Mouse (Mus musculus): Measurements from ENCODE around the gene Arfip2. TPM values are rescaled to one million over a fixed set of nuclear protein-coding genes. Genes with fewer than 3 reads are reported as not detected.

Gene Arfip2
- total RNA-seq (2022) = 1 to 10 TPM; 3.3 to 7.9 (median 6.2) TPM

DNA sequence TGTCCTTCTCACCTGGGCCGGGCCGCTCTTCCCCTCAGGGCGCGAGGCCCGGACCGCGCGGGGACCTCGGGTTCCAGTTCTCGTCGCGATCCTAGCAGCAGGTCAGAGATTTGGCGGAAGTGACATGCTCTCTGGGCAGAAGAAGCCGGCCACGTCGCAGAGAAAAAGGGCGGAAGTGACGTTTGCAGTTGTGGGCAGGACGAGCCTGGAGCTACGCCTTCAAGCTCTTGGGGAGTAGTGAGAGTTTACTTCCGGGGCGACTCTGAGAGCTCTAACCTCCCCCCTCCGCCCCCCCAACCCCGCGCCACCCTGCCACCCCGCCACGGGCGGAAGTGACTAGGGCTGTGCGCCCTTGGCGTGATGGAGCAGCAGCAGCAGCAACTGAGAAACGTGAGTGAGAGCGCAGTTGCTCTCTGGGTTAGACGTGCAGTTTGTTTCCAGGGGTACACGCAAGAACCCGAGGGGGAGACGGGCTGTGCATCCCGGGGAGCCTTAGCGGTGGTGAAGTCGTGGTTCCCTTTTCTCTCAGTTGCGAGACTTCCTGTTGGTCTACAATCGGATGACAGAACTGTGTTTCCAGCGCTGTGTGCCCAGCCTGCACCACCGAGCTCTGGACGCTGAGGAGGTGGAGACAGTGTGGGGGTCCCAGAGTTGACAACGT, at the start of gene Arfip2, which contains the start of gene Gm45799:
Gene Arfip2, minus strand, starts transcription at position 184 of the 661 bp plus-strand sequence.
Gene Gm45799, plus strand, starts transcription at position 320 of the 661 bp plus-strand sequence.
- peak; percentile 93 to 96 for DNase-seq (ENCODE audit: low spot score in 2 of 2)

DNA sequence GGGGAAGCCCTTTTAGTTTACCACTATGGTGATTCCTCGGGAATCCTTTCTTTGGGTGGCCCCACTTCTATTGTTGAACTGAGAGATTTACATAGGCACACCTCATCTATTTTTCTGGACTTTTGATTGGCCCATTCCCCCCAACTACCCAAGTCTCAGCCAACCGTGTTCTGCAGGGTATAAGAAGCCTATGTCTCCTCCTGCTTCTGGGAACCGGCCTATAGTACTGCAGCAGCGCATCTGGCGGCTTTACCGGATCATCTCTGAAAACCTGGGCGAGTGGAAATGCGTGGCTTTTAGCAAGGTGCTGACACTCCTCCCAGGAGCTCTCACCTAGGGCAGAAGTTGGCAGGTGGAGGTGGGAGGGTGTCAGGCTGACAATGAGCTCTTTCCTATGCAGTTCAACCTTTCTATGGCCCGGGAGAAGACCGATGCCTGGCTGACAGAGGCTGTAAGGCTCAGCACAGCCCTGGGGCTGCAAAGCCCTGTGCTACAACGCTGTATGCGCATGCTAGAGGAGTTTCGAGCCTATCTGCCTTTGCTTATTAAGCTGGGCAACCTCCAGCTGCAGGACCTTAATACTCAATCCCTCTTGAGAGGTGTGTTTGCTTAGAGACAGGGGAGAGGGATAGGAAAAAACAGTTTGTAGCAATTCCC, 45.5 kb upstream of the Arfip2 start:
- no peak for DNase-seq (ENCODE audit: low spot score in 2 of 2)

DNA sequence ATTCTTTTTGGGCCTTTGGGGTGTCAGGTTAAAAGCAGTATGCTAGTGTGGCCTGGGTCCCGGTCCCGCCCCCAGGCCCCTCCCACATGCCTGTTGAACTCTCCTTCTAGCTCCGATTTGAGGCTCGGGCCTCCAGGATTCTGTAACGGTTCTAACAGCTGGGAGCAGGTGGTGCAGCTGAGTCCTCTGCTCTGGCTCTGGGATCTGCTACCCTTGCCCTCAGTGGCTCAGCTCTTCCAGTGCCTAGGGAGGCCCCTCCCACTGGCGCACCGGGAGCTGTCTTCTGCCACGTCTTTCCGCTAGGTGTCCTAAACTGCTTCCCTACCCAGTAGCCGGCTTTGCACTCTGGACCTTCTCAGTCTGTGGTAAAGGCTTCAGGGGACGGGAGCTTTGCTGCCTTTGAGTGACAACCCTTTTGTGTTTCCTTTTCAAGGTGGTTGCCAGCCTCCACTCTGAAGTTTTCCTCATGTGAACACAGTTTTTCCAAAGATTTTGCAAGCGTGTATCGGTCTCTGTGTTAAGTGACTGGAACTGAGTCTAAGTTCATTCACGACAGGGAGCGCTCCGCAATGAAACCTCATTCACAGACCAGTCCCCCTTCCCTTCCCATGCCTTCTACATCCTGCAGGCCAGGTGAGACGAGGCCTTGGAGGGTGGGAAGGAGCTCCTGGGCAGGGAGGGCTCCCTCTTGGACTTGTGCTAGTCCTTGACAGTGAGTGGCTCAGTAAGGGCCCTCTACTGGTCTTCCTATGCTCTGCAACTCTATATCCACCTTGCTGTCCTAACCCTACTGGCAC, 10.6 kb upstream of the Arfip2 start, which contains the start of gene Dnhd1:
Gene Dnhd1, plus strand, starts transcription at position 189 of the 797 bp plus-strand sequence.
- peak; percentile 79 to 81 for DNase-seq (ENCODE audit: low spot score in 2 of 2)

DNA sequence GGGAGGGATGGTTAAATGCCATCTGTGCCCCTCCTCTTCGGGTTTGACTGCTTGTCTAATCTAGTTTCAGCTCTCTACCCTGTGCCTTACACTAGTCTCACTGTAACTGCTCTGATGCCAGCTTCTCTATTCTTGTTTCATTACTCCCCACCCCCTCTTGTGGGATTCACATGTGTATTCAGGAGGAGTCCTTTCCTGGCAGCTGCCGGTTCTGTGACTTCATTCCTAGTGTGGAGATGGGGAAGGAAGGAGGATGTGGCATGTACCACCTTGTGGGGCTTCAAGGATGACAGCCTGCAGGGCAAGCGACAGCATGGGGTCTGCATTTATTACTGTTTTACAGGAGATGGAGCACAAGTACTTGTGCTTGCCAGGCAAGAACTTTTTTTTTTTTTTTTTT, 1.7 kb upstream of the Arfip2 start:
- DNase-seq (ENCODE audit: low spot score in 2 of 2) = no peak

DNA sequence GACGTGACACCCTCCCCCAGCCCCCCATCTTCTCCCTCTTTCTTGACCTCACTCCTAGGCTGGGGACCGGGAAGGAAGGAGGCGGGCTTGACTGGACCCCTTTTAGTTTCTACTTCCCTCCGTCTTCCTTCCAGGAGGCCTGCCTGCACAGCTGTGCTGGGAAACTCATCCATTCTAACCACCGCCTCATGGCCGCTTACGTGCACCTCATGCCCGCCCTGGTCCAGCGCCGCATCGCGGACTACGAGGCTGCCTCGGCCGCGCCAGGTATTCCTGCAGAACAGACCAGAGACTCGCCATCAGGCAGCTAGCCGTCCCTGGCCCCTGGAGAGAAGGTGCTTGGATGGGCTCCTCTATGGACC, 659 bp upstream of the Arfip2 start:
- no peak for DNase-seq (ENCODE audit: low spot score in 2 of 2)

DNA sequence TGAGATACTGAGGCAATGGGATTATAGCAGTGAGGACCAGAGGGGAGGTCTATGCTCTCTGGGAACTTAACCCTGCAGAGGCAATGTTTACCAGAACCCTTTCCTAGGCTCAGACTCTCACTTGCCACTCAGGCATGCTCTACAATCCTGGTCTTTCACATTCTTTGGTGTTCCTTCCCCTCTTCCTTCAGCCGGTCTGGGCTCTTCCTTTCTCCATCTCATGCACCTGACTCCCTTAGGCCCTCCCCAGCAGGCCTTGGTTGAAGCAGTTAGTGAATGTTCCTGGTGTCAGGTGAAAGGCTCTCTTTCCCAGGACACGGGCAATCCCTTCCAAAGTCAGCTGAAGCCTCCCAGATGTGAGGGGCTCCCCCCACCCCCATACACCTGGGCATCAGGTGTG, 460 bp downstream of the Arfip2 start, which contains the start of gene Timm10b:
Gene Timm10b, plus strand, starts transcription at position 301 of the 400 bp plus-strand sequence.
- no peak for DNase-seq (ENCODE audit: low spot score in 2 of 2)

DNA sequence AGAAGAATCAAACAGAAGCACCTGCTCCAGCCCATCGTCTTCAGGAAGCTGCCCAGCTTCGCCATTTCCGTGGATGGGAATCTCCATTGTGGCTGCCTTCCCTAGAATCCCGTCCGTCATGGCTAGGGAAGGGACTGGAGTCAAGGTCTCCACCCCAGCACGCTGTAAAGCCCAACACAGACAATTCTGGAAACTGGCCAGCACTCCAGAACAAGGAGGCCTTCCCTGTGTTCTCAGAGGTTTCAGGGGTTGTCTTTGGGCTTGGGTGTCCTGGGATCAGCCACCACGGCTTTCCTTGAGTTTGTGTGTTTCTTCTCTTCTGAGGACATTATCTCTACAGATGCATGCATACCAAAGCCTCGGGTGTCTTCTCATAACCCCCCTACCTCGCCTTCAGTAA, 912 bp downstream of the Arfip2 start:
- no peak for DNase-seq (ENCODE audit: low spot score in 2 of 2)

DNA sequence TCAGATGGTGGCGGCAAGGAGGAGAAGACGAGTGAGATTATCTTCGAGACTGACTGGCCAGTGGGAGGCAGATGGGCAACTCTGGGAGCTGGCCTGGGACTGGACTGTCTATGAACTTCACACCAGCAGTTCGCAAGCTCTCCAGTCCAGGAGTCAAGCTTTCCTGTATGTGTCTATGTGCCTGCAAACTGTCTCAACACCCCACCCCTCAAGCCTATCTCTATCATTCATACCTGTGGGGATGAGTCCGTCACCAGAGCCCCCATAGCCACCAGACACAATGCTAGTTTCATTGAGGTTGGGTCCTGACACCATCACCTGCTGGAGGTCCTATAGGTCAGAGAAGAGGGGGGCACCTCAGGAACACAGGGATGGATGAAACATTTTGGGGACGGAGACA, 1.4 kb downstream of the Arfip2 start:
- no peak for DNase-seq (ENCODE audit: low spot score in 2 of 2)

DNA sequence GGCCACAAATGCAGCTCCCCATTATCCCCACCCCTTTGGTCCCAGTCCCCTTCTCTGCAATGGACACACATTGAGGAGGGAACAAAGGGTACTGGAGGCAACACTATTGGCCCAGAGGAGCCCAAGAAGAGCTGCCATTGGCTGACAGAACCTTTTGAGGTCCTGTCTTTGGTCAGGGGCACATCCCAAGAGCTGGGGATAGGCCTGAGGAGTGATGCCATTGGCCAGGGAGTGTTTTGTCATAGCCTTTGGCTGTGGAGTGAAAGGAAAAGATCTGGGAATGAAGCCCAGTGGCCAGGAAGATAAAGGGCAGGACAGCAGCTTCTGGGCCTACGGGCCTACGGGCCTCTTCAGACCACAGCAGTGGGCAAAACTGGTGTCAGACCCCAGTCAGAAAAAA, 4.5 kb downstream of the Arfip2 start:
- no peak for DNase-seq (ENCODE audit: low spot score in 2 of 2)

DNA sequence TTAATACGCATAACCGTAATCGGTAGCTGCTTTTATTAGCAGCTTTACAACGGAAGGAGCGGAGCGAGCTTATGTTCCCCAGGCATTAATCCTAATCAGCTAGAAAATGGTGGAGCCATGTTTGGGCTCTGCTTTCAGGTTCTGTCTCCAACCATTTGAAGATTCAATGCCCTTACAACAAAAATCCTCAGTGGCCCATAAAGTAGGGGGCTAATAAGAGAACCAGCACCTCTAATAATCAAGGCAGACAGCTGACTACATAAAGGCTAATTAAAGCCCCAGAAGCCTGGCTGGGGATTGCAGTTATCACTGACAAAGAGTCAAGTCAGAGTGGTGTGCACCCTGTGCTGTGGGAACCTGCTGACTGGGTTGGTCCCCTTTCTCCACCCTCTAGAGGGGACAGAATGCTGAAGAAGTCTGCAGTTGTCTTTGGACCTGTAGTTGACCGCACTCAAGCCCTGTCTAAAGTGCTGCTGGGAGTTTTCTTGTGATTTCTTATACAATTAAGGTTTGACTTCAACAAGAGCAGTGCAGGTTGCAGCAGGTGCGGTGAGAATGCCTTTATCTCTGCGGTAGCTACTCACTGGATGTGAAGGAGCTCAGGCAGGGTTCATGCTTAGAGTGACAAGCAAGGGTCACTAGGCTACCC, 5.8 kb downstream of the Arfip2 start:
- DNase-seq (ENCODE audit: low spot score in 2 of 2) = no peak

DNA sequence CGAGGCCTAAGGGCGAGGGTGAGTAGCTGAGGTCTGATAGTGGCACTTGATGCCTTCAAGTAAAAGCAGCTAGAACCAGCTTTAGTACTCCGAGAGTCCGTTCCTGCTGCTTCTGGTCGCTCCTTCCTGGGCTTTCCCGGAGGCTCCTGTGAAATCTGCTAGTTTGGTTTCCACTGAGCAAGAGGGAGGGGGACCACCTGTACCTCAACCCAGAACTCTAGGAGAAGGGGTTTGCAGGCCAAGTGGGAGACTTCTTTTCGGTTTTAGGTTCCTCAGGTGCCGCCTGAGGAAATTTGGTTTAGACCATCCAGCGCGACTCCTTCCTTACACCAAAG, 6.4 kb downstream of the Arfip2 start:
- DNase-seq (ENCODE audit: low spot score in 2 of 2) = no peak

DNA sequence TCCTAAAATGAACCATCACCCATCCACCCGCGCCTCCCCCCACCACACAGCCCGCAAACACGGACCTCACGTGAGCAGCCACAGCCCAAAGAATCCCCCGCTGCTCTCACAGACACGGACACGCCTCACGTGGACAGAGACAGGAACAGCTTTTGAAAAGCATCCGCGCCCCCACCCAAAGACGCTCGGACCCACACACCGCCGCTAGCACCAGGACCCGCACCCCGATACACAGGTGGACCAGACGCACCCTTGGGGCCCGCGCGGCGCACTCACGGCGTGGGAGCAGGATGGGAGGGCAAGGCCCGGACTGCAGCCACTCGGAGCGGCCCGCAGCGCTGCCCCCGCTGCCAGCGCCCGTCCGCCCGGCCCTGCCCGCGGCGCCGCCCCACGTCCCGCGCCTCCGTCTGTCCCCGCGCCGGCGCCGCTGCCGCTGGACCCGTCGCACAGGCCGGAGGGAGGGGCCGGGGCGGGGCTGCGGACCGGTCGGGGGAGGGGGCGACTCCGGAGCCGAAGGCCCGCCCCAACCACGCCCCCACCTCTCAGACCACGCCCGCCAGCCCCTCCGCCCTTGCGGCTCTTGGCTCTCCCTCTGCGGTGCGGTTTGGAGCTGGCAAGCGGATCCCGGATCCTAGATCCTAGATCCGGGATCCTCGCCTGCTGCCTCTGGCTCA, 7.0 kb downstream of the Arfip2 start, which contains the start of gene Trim3:
Gene Trim3, minus strand, starts transcription at position 445 of the 674 bp plus-strand sequence.
- DNase-seq (ENCODE audit: low spot score in 2 of 2) = peak; percentile 81 to 88

DNA sequence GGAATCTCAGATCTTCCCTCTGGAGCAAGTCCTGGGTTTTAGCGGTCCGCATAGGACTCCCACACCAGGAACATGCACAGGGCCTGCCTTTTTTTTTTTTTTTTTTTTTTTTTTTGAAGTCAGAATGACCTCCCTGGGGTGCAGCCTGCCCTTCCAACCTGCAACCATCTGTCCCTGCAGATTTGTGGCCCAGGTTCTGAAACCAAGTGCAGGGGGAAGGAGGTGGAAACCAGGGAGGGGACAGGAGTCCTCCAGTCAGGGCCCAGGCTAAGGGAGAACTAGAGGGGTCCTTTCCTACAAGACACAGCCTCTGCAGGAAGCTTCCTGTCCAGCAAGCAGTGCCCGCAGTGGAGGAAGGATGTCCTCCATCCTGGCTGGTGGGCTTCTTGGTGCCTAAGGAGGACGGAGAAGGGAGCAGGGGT, 7.7 kb downstream of the Arfip2 start:
- DNase-seq (ENCODE audit: low spot score in 2 of 2) = no peak

DNA sequence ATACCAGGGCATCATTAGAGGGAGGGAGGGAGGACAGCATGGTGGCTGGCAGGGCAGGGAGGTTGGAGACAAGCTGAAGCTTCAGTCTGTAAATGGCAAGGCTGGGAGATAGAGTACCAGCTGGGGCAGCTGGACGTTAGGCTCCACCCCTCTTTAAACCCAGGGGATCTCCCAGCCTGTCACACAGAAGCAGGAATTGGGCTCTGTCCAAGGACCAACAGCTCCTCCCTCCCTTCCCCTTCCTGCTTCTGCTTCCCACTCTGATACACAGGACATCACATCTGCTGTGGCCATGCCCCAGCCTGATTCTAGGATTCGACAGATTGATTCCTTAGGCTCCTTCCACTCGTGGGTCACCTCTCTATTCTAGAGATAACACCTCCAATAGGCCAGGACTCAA, 11.6 kb downstream of the Arfip2 start:
- DNase-seq (ENCODE audit: low spot score in 2 of 2) = peak; percentile 16 to 42

DNA sequence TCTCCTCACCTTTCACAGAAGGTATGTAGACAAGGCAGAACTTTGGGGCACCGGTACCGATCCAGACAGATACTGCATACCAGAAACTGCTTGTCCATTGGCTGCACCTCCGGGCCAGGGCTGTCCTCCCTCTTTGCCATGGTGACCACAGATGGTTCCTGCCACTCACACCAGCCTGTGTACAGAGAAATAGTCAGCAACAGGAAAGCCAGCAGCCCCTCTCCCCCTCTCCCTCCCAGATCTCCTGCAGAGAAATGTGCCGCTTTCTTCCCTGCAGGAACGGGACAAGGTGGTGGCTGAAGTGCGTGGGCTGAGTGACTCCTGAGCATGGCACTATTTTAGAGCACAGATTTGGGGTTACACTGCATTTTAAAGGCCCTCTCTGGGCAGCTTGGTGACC, 14.8 kb downstream of the Arfip2 start:
- no peak for DNase-seq (ENCODE audit: low spot score in 2 of 2)

DNA sequence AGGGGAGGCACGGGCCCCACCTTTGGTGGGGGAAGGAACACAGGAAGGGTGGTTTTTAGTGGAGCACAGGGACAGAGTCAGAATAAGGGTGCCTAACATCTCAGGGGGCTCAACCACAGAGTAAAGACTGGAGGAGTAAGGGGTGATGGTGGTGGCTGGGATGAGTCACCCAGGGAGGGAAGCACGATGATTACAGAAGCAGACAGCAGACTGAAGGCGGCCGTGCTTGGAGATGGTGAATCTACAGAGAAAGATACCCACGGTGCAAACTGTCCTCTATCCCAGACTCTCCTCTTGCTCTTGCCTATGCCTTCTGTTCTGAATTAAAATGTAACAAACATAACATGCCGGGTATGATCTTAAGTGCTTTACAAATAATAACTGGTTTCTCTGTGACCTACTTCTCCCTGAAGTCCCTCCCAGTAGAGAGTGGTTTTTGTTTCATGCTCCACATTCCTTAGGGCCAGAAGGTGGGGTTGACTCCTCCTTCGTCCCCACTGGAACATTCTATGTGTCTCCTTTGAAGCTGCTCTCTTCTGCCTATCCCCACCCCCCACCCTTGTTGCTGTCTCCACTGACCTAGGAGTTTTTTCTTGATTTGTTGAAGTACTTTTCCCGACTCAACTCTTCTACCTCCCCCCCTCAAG, 18.4 kb downstream of the Arfip2 start:
- DNase-seq (ENCODE audit: low spot score in 2 of 2) = no peak

DNA sequence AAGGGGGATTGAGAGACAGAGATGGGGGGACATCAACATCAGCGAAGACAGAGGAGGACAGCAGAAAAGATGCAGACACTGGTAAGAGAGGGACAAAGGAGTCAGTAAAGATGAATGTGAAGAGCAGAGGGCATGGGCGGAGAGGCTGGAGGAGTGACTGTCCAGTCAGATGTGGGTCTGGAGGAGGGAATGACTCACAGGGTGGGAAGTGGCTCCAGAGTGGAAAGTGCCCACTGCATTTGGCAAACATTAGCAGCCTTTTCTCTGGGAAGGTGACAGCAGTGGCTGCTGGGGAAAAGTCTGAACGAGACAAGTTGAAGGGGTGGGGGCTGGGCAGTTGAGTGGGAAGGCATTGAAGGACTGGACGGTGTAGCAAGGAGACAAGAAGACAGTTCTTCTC, 19.2 kb downstream of the Arfip2 start:
- no peak for DNase-seq (ENCODE audit: low spot score in 2 of 2)

DNA sequence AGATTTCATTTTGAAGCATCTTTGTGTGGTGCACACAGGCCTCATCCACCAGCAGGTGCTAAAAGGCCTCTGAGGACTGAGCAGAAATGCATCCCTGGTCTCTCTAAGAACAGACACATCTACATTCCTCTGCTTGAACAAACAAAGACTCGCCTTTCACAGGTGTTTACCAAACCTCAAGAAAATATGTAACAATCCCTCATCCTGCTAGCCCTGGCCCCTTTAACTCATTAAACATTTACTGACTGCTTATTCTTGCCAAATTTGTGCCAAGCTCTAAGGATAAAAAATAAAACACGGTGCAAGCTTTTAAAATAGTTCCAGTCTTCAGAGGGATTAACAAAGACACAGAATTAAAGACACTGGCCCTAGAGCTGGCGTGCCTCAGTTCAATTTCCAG, 20.5 kb downstream of the Arfip2 start:
- no peak for DNase-seq (ENCODE audit: low spot score in 2 of 2)

DNA sequence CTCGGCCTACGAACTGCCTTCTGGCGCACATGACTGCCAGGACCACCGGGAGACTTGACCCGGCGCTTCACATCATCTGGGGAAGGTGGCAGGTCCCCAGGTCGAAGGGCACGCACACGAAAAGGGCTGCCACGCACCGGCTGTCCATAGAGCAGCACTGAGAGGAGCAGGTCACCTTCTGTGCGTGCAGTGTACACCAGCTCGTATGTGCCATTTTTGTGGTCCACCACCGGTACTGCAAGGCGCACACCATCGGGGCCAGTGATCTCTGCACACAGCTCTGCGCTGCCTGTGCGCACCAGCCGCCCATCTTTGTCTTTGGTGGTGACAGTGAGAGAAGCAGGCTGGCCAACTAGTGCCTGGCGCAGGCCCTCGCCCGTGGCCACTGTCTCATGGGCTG, 22.4 kb downstream of the Arfip2 start:
- no peak for DNase-seq (ENCODE audit: low spot score in 2 of 2)

DNA sequence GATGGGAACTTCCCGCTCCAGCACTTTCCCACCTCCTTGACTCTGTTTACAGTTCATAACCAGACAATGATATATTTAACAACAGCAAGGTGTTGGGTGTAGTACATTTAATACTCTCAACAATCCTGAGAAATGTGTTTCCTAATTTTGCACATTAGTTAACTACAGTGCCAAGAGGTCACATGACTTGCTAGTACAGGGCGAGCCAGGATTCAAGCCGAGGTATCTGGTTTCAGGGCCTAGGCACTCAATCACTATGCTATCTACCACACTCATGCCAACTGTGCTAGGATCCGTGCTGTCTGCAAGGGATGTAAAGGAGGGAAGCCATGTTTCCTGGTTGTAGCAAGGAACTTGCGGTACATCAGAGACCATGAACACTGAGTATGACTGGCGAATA, 23.7 kb downstream of the Arfip2 start:
- no peak for DNase-seq (ENCODE audit: low spot score in 2 of 2)

DNA sequence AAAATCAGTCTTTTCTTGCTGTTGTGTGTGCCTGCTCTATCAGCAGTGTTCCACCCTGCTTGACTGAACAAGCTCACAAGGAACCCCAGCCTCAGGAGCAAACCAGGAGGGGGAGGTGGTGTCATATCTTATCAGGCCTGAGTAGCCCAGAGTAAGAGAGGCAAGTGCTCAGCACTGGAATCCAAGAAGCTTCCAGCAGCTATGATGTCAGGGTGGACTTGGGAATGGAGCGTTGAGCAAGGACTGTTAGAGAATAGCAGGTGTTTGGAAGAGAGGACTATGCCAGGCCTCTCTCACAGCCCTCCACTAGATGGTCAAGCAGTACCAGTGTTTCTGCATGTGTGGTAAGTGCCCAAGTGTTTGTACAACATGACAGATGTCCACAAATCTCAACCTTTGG, 24.5 kb downstream of the Arfip2 start:
- DNase-seq (ENCODE audit: low spot score in 2 of 2) = no peak
